Mouse (Mus musculus) kidney, adult 8-10 months (tissue): ENCODE measurements at regions not wholly inside any gene's neighbourhood (a gene's known extent, or its start where the extent isn't known, plus 50 kb on each side); places are given as distances from the start of the nearest gene placed in this dataset.

Experiments
- DNase-seq, 2 experiments: peaks; one replicate each; pipeline ENCODE4 v3.0.0; 2022

- DNase-seq: no peak
Measured at GRCm38 (mm10) chr8:89404287-89404686, 360.3 kb upstream of the Sall1 start.

DNA sequence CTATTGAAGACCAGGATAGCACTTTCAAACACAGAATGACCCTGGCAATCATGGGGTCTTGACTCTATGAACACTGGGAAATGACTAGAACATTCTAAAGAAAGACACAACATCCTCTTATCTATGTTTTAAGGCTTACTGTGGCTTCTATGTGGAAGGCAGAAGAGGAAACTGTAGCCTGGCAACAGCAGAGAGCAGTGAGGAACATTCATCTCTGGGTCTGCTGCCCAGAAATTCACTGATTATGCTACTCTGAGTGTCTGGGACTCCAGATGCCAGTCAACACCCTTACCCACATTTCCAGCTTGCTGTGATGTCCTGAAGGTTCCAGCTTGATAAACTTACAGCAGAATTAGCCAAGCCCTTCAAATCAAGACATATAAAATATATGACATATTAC lies 352.7 kb upstream of the Sall1 start:
- no peak for DNase-seq

DNA sequence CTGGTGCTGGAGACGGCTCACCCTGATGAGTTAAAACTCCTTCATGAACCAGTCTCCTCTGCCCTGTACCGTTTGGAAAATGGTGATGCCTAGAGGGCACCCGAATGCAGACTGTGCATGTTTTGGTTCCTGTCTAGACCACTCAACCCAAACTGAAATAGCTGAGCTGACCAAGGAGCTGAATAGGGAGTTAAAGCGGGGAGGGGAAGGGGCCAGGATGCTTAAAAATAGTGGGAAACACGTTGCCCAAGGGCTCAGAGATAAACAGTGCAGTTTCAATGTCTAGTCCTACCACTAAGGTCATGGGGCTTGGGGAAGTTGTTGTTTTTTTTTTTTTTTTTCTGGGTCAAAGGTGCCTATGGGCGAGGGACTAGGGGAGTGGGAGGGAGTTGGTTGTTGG lies 348.8 kb upstream of the Sall1 start:
- no peak for DNase-seq

GRCm38 (mm10) chr8:89388761-89389160 lies 344.8 kb upstream of the Sall1 start:
- DNase-seq: no peak

DNA sequence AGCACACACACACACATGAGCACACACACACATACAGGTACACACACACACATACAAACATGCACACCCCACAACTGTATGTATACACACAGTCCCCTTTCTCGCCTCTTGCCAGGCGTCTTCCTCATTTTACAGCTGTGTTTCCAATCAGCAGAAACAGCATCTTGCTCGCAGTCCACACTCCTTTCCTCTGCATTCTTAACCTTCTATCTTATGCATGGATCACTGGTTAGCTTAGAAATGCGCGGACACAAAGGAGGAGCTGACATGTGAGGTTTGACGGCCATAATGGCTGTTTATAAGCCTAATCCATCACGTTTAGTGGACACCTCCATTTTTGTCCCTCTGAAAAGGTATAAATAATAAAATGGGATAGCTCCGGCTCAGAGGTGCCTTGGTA lies 343.3 kb upstream of the Sall1 start:
- DNase-seq: no peak

DNA sequence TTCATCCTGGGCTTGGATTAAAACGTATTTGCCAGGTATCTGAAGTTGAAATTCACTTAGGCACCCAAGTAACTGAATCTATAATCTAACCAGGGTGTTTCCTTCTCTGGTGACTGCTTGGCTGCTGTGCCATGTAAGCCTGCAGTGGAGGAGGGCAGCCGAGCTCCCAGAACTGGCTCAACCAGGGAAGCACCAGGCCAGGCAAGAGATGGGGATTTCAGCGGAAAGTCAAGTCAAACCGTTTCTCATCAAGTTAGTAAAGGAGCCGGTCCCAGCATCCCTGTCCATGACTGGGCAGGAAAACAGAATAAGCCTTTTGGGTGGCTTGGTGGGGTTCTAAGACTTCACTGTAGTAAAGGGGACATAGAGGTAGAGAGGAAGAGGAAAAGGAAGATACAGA lies 341.1 kb upstream of the Sall1 start:
- DNase-seq: no peak

- DNase-seq: no peak
Measured at GRCm38 (mm10) chr8:89383781-89384180, 339.8 kb upstream of the Sall1 start.

DNA sequence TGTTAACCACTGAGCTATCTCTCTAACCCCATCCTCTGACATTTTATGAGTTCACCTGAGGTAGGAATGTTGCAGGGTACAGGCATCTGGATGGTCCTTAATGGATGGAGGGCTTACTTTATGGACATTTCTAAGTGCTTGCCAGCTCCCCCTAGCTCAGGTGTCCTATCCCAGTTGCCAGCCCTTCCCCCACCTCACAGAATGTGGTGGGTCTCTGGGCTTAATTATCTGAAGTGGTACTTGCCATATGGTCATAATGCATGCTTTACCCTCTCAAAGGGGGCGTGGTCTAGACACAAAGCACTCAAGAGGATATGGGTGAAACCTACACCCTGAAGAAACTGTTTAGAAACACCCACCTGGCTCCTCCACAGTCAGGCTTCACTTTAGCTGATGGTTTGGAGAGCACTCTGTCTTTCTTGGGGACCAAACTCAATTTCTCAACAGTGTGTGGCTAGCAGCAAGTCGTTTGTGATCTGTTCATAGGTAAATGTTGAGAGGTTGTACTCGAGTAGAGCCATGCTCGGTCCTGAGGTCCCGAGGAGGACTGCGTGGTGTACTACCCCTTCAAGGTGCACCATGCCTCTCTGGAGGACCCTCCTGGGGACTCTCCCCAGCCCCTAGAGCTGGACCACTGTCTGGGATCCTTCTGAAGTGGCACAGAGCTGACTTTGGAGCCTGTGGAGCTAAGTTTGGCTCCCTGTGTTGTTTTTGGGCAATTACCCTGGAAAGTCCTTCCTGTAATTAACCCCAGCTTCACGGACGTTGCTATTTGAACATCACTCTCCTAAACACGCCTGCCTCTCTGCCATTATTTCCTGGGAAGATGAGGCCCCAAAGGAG lies 338.8 kb upstream of the Sall1 start:
- DNase-seq: no peak

DNA sequence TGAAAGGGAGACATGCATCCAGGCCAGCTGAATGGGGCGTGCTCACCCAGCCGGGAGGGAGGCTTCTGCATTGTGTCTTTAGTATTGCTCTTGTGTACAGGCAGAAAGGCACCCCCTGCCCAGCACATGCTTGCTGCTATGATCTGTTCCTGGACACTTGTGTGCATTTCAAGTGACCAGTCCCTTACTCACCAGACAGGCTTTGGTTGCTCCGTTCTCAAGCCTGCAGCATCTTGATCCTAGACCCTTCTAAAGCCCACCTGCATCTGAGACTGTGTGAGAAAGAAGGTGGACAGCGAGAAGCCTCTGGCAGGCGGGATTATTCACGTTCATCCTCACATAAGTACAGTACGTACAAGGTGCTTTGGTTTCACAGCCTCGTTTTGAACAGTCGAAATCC lies 336.5 kb upstream of the Sall1 start:
- DNase-seq: no peak

DNA sequence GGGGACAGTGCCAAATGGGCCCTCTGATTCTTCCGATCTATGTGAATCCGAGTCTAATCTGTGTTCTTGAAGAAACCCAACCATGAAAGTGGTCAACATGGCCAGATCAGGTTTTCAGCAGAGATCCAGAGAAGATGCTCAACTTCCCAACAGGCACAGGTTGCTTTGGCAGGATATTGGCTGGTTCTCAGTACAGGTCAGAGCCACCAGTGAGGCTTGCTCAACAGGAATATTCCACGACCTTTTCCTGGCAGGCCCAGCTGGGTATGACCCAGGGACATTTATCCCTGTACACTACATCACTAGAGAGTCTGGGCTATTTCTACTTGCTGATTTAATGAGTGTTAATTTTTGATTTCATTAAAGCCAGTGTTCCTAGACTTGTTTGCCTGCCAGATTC lies 328.8 kb upstream of the Sall1 start:
- no peak for DNase-seq

- no peak for DNase-seq
Measured at GRCm38 (mm10) chr8:89371773-89372132, 327.8 kb upstream of the Sall1 start.

DNA sequence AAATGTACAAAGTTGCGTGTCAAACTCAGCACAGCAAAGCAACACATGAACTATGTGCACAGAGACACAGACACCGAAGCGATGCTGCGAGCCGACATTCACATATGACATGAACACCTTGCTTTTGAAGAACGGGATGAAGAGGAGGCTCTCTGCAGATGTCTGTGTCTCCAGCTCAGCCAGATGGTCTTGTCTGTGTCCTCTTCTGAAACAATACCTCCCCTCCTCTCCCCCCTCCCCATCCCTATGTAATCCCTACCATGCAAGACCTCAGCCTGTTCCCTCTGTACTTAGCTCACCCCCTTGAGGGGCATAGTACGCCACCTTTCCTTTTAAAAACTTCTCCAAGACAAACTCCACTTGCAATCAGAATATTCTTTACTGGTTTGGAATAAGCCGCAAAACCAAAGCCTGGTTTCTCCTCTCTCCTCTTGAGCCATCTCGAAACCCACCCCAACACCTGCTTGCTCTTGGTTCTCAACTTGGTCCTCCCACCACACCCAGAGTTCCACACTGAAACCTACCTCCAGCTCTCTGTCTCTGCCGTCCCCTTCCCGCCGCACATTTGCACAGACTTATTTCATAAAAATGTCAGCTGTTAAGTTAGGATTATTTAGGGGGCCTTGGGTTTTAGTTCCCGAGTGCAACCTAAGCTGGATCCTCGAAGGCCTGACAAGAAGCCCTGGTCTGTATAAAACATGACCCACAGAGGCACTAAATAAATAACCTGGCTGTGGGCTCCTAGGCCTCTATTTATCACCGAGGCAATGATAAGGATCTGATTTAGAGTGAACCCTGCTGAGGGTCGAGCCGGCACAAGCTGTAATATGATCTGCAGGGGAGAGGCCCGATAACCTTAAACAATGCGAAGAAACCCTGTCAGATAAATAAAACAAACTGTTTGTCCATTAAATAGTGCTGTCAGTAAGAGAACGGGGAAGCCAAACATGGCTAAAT lies 327.1 kb upstream of the Sall1 start:
- no peak for DNase-seq

- DNase-seq: no peak
Measured at GRCm38 (mm10) chr8:89365430-89365829, 321.5 kb upstream of the Sall1 start.

DNA sequence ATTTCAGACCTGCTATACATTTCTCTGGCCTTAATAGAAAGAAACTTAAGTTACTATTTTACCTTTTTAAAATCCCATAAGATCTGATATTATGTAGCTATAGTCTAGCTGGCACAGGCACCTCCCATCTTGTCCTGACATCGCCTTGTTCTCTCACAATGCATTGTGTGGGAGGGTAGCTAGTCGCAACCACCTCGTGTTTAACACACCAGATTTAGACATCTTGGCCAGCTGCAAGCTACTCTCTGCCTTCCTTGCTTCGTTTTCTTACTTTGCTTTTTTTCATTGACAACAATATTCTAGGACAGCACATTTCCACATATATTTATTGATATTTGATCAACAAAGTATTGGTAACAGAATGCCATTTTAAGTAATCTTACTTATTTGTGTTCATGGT lies 314.4 kb upstream of the Sall1 start:
- DNase-seq: no peak

- DNase-seq: no peak
Measured at GRCm38 (mm10) chr8:89345547-89345946, 301.6 kb upstream of the Sall1 start.

- no peak for DNase-seq
Measured at GRCm38 (mm10) chr8:89341686-89342085, 297.7 kb upstream of the Sall1 start.

- peak in 1 of 2 experiments; percentile 62 for DNase-seq
Measured at GRCm38 (mm10) chr8:89335416-89335815, 291.5 kb upstream of the Sall1 start.

DNA sequence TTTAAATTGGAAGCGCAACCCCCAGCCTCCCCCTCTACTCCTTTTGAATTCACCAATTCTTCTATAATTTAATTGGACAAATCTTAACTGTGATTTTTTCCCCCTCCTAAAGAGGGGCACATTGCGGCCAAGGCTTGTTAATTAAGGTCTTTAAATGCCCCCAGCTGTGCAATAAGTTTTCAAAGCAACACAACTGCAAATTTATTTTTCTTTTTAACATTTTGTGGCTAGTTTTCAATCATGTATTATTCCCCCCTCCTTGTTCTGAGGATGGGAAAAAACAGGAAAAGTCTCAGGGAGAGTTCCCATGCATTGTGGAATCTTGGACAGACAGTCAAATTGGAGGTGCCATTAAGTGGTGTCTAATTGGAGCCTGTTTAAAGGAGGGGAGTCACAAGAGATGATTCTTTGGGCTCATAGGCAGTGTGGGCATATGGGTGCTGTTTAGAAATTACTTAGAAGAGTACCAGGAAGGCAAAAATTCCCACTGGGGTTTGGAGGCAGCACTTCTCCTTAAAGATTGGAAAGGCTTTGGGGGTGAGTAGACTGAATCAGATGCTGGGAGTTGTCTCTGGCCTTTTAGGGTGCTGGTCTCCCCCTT lies 281.9 kb upstream of the Sall1 start:
- no peak for DNase-seq

DNA sequence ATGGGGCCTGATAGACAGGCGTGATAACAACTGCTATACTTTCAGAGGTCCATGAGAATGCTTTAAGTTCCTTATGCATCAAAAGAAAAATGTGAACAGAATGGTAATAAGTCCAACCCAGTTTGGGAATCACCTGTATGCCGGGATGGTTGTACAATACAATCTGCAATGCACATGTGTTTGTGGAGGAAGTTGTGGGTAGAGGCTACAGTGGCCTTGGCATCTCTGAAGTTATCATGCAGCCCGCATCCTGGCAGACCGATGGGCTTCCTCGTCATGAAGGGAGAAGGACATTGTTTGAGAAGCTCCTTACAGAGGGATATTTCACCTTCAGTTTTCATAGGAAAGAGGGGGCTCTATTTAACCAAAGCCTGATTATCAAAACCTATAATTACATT lies 281.3 kb upstream of the Sall1 start:
- DNase-seq: no peak

DNA sequence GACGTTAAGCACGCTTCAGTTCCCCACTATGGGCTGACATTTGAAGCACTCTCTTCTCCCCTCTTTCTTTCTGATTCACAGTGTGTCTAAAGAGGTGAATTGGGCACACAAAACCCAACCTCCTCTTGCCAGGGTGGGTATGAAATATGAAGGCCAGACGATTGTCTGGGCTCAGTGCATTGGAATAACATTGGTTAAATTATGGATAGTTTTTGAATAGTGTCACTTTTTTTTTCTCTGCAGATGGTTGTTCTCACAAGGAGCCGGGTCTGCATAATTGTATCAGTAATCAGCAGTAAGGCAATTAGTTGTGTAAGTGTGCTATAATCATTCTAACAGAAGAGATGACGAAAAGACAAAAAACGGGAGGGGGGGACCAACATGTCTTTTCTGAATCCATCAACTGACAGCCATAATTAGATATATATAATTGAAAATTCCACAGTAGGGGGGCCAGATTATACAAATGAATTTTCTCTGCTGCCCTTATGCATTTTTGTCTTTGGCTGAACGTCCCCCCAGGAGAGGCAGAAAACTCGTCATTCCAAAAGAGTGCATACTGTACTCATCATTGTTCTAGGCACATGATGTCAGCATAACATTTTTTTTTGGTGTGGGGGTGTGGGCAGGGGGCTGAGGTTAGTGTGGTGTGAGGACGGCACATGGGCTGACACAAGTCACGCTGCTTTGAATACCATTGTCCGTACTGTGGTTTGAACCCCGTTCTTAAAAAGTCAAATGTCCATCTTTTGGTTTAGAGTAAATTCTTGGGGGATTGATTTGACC lies 280.7 kb upstream of the Sall1 start:
- DNase-seq: no peak

GRCm38 (mm10) chr8:89317514-89318289 lies 273.7 kb upstream of the Sall1 start:
- DNase-seq: peak; percentile 87 to 94
